Mouse (Mus musculus): ENCODE data around the gene Rbm34. TPM values are rescaled to one million over a fixed set of nuclear protein-coding genes. Genes with fewer than 3 reads are reported as not detected.

The Rbm34 gene
- polyA plus RNA-seq, 1 experiment from 2014 or later: 26.7 TPM

DNA sequence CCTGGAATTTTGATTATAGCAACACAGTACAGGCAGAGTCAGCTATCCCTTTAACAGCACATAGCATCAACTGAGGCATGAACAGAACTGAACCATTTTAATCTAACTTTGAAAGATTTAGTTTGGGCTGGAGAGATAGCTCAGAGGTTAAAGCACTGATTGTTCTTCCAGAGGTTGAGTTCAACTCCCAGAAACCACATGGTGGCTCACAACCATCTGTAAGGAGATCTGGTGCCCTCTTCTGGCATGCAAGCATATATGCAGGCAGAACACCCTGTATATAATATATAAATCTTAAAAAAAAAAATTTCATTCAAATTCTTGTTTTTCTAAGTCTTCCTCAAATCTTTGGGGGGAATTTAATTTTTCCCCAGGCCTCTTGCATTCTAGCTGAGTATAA lies 34.9 kb downstream of the Rbm34 start:
- no peak for DNase-seq (ENCODE audit: low read depth, low spot score)
- ATAC-seq: no peak
- ChIA-PET POLR2A (interaction anchor here (1.0 to 1.2 kb wide), 2 partner anchors 9 to 10 kb away, joined by 3 to 4 read pairs; partner anchors contain the start of gene Tomm20), CTCF (interaction anchor here (0.9 to 1.4 kb wide), 6 partner anchors 9 to 455 kb away, joined by 3 to 5 read pairs (median 3); no protein-coding TSS in a partner anchor)
- H3K27me3 ChIP-seq: no peaks in the 10 kb centered on the region
- in situ Hi-C loops (cut with MboI; ENCODE audit: low pct_unique_long_range_greater_than_20kb): no loop called here
- peak; percentile 78 for TF ChIP-seq CTCF (IDR thresholded peaks at IDR 0.05)

DNA sequence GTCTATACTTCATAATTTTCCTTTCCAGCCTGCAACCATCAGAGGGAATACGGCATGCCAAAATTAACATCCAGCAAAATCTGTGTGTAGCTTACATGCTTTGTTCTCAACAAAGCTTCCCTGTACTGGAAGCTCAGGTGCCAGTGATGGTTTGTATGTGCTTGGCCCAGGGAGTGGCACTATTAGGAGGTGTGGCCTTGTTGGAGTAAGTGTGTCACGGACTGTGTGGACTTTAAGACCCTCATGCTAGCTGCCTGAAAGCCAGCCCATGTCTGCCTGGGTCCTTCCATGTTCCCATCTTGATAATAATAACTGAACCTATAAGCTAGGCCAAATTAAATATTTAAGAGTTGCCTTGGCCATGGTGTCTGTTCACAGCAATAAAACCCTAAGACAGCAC lies 35.5 kb downstream of the Rbm34 start:
- ATAC-seq (no peak), DNase-seq (ENCODE audit: low read depth, low spot score) (no peak)
- ChIA-PET POLR2A (interaction anchor here (1.0 to 1.2 kb wide), 2 partner anchors 8 to 11 kb away, joined by 3 to 4 read pairs; partner anchors contain the start of gene Tomm20), CTCF (interaction anchor here (0.6 to 1.4 kb wide), 6 partner anchors 8 to 454 kb away, joined by 3 to 5 read pairs (median 3); no protein-coding TSS in a partner anchor)
- no peaks in the 10 kb centered on the region for H3K27me3 ChIP-seq
- no peak for TF ChIP-seq CTCF (IDR thresholded peaks at IDR 0.05)
- in situ Hi-C loops (cut with MboI; ENCODE audit: low pct_unique_long_range_greater_than_20kb): no loop called here

DNA sequence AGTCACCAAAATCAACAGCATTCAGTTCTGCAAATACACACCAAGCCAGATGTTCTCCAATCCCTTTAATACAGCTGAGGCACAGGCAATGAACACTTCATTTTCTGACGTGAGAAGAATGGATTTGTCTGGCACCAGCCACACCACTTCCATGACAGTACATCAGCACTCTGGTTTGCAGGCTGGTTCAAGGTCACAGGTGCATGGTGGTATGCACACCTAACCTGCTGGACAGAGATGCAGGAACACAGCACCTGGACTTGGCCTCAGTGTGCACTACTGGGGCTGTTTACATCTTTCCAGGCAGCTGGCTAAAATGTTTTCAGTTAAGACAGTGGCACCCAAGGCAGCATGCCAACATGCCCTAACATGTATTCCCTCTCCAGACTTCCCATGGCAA lies 38.2 kb downstream of the Rbm34 start:
- ChIA-PET CTCF (interaction anchor here (6.8 kb wide), 1 partner anchor 44 kb away, joined by 55 read pairs; no protein-coding TSS in a partner anchor), POLR2A (no interaction called here)
- in situ Hi-C loops (cut with MboI; ENCODE audit: low pct_unique_long_range_greater_than_20kb): loop anchor here (5.0 kb wide), 1 partner anchor 45 kb away; no protein-coding TSS in a partner anchor

DNA sequence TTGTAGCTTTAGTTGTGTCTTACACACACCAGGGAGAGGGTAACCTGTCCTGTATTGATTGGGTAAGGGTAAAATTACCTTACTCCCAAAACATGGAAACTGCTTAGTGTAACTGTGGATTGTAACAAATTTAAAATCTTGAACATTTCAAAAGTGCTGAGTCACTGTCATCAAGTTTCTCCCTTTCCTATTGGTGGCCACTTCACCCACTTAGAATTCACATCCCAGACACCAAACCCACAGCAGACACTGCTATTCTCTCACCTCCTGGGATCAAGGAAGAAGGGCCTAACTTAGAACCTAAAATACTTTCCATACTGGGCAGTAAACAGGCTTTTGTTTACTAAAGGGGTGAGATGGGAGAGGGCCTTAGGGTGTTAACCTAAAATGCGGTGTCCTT lies 38.6 kb downstream of the Rbm34 start:
- in situ Hi-C loops (cut with MboI; ENCODE audit: low pct_unique_long_range_greater_than_20kb): loop anchor here (5.0 kb wide), 1 partner anchor 45 kb away; no protein-coding TSS in a partner anchor
- no peak for TF ChIP-seq CTCF (IDR thresholded peaks at IDR 0.05)
- no peaks in the 10 kb centered on the region for H3K27me3 ChIP-seq
- ATAC-seq: no peak
- CTCF ChIA-PET: interaction anchor here (1.0 to 6.8 kb wide), 2 partner anchors 39 to 44 kb away, joined by 5 to 55 read pairs; partner anchors contain the start of gene Rbm34
- POLR2A ChIA-PET: no interaction called here
- no peak for DNase-seq (ENCODE audit: low read depth, low spot score)

More for the DNA sequence above, 38.2 kb downstream of the Rbm34 start:
- ATAC-seq (no peak), DNase-seq (ENCODE audit: low read depth, low spot score) (no peak)
- no peak for TF ChIP-seq CTCF (IDR thresholded peaks at IDR 0.05)
- H3K27me3 ChIP-seq: no peaks in the 10 kb centered on the region

DNA sequence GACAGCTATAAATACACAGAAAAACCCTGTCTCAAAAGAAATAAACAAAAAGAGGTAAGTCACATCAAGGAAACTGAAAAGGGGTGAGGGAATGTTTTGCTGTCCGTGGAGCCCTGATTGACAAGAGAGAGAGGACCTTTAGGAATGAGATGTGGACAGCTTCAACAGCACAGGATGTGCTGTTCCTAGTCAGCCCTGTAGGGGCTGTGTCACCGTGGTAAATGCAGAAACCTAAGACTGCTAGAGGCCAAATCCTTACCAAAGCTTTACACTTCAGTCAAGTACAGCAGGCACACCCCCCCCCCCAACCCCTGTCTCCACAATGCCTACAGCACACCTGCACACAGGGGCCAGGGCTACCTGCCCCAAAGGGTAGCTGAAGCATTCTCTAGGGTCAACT lies 39.2 kb downstream of the Rbm34 start:
- ATAC-seq (no peak), DNase-seq (ENCODE audit: low read depth, low spot score) (no peak)
- peak; percentile 42 for TF ChIP-seq CTCF (IDR thresholded peaks at IDR 0.05)
- ChIA-PET CTCF (interaction anchor here (1.0 to 6.8 kb wide), 5 partner anchors 8 to 44 kb away, joined by 4 to 55 read pairs (median 6); partner anchors contain the start of gene Rbm34), POLR2A (interaction anchor here (0.6 to 0.8 kb wide), 3 partner anchors 40 to 1880 kb away, joined by 3 to 4 read pairs (median 3); no protein-coding TSS in a partner anchor)
- in situ Hi-C loops (cut with MboI; ENCODE audit: low pct_unique_long_range_greater_than_20kb): loop anchor here (5.0 kb wide), 1 partner anchor 46 kb away; no protein-coding TSS in a partner anchor
- H3K27me3 ChIP-seq: no peaks in the 10 kb centered on the region

DNA sequence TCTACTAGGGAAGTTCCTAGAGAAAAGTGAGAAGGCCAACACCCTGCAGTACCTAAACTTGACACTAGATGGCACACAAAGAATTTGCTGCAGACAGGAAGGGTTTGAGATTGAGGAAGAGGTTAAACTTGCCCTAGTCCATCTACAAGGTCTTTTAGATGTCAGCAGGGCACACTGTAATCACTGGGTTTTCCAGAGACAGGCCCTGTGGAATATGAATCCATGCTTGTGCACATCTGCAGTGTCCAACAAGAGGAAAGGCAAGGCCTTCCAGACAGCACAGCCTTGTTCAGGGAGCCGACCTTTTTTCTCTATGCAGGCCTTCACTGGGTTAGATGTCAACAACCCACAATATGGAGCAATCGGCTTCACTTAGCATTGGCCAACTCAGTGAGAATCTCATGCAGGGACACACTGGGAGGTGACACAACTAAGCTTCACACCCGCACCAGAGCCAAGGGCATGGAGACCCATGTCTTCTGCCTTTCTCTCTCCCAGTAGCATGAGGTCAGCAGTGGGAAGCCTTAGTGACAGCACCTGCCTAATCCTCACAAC lies 41.2 kb downstream of the Rbm34 start:
- ATAC-seq: peak; percentile 32
- ChIA-PET CTCF (interaction anchor here (1.0 to 6.8 kb wide), 6 partner anchors 9 to 347 kb away, joined by 3 to 55 read pairs (median 6); no protein-coding TSS in a partner anchor), POLR2A (interaction anchor here (0.9 to 1.1 kb wide), 3 partner anchors 14 to 41 kb away, joined by 3 to 11 read pairs (median 3); partner anchors contain the start of gene Rbm34)
- TF ChIP-seq CTCF (IDR thresholded peaks at IDR 0.05): peak; percentile 86
- H3K27me3 ChIP-seq: no peaks in the 10 kb centered on the region
- in situ Hi-C loops (cut with MboI; ENCODE audit: low pct_unique_long_range_greater_than_20kb): loop anchor here (5.0 kb wide), 2 partner anchors 48 to 662 kb away; no protein-coding TSS in a partner anchor
- no peak for DNase-seq (ENCODE audit: low read depth, low spot score)

DNA sequence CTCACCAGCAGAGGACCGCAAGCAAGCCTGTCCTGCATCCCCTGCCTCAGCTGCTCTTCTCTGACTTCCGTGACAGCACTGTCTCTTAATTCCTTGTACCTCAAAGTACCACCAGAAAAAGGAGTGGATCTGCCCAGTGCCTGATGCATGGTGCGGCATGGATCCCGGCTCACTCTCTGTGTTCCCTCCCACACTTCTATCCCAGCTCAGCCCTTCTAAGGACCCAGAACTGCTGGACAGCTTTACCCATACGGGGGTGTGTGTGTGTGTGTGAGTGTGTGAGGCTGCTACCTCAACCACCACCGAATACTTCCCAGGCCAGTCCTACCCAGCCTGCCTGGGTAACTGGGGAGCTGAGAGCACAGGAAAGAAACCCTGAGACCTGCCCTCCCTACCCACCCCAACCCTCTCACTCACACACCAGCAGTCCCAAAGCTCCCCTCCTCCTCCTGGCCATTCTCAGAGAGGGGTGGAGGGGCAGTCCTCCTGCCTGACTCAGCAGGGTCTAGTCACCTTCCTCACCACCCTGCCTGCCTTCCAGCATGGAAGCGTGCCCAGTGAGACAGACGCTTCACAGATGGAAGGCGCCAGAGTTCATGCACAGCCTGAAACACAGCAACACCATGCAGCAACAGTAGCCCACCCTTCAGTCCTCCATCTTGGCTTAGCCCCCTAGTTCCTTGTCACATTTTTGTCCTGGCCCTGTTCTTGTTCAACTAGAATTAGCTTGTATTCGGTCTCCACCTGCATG lies 41.9 kb downstream of the Rbm34 start:
- POLR2A ChIA-PET: interaction anchor here (0.8 to 0.9 kb wide), 2 partner anchors 15 to 17 kb away, joined by 3 to 8 read pairs; partner anchors contain the start of gene Tomm20
- no peaks in the 10 kb centered on the region for H3K27me3 ChIP-seq
- CTCF ChIA-PET: interaction anchor here (1.0 to 6.8 kb wide), 4 partner anchors 47 to 447 kb away, joined by 3 to 55 read pairs (median 7); no protein-coding TSS in a partner anchor
- ATAC-seq (no peak), DNase-seq (ENCODE audit: low read depth, low spot score) (no peak)
- TF ChIP-seq CTCF (IDR thresholded peaks at IDR 0.05): no peak
- in situ Hi-C loops (cut with MboI; ENCODE audit: low pct_unique_long_range_greater_than_20kb): loop anchor here (5.0 kb wide), 1 partner anchor 662 kb away; no protein-coding TSS in a partner anchor

DNA sequence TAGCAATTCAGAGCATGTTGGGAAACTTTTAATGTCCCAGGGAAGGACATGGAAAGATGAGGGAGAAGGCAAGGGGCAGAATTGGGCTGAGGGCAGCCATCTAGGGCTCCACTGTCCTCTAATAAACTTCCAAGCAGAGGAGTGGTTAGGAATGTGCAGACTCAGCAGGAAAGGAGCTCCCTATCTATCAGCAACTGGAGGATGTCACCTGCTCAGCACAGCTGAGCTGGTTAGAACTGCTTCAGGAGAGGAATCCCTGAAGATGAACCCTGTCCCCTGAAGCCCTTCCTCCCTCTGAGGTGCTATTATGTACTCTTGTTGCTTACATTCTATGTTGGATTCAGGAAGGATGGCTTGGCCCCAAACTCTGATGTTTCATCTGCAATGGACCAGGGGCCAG lies 42.8 kb downstream of the Rbm34 start:
- ChIA-PET CTCF (interaction anchor here (0.7 to 6.8 kb wide), 5 partner anchors 35 to 446 kb away, joined by 3 to 55 read pairs (median 5); no protein-coding TSS in a partner anchor), POLR2A (interaction anchor here (1.4 kb wide), 1 partner anchor 8 kb away, joined by 4 read pairs; no protein-coding TSS in a partner anchor)
- TF ChIP-seq CTCF (IDR thresholded peaks at IDR 0.05): no peak
- ATAC-seq (no peak), DNase-seq (ENCODE audit: low read depth, low spot score) (no peak)
- H3K27me3 ChIP-seq: no peaks in the 10 kb centered on the region
- in situ Hi-C loops (cut with MboI; ENCODE audit: low pct_unique_long_range_greater_than_20kb): loop anchor here (5.0 kb wide), 1 partner anchor 661 kb away; no protein-coding TSS in a partner anchor

DNA sequence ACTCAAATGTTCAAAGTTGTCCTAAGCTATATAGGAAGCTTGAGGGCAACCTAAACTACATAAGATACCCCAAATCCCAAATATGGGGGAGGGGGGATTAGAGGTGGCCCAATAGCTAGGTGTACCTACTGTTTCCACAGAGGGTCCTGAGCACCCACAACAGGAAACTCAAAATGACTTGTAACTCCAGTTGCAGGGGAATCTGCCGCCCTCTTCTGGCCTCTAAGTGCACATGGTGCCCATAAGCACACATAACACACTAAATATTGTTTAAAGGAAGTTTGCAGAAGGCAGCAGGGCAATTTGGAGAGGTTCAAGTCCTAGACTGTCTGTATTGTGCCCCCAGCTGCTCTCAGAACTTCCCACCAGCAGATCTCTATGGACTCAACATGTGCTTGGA lies 43.8 kb downstream of the Rbm34 start:
- peak; percentile 77 for TF ChIP-seq CTCF (IDR thresholded peaks at IDR 0.05)
- ATAC-seq (no peak), DNase-seq (ENCODE audit: low read depth, low spot score) (no peak)
- CTCF ChIA-PET: interaction anchor here (0.9 to 6.8 kb wide), 5 partner anchors 9 to 445 kb away, joined by 3 to 55 read pairs (median 3); no protein-coding TSS in a partner anchor
- in situ Hi-C loops (cut with MboI; ENCODE audit: low pct_unique_long_range_greater_than_20kb): loop anchor here (5.0 kb wide), 1 partner anchor 660 kb away; no protein-coding TSS in a partner anchor
- no peaks in the 10 kb centered on the region for H3K27me3 ChIP-seq
- POLR2A ChIA-PET: interaction anchor here (1.4 kb wide), 1 partner anchor 8 kb away, joined by 4 read pairs; no protein-coding TSS in a partner anchor

DNA sequence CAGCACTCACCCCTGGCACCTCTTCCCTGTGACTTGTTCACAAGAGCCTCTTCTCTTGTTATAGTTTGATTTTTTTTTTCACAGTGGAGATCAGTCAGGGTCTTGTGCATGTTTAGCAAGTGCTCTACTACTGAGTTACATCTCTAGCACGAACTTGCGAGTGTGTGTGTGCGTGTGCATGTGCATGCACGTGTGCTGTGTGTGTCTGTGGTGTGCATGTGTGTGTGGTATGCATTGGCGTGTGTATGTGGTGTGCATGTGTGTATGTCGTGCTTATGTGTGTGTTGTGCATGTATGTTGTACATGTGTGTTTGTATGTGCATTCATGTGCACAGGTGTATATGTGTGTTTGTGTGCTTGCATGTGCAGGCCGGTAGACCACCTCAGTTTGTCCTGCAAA lies 47.9 kb downstream of the Rbm34 start:
- in situ Hi-C loops (cut with MboI; ENCODE audit: low pct_unique_long_range_greater_than_20kb): loop anchor here (5.0 kb wide), 5 partner anchors 71 to 426 kb away; no protein-coding TSS in a partner anchor
- POLR2A ChIA-PET: no interaction called here
- DNase-seq (ENCODE audit: low read depth, low spot score) (no peak), ATAC-seq (no peak)
- TF ChIP-seq CTCF (IDR thresholded peaks at IDR 0.05): no peak
- H3K27me3 ChIP-seq: no peaks in the 10 kb centered on the region
- CTCF ChIA-PET: interaction anchor here (0.7 to 4.8 kb wide), 2 partner anchors 425 to 441 kb away, joined by 3 to 33 read pairs; no protein-coding TSS in a partner anchor

Data from Patski (cell line).